Mouse (Mus musculus) ES-E14 (cell line): Measurements from ENCODE around the gene 1500011B03Rik. TPM values are rescaled to one million over a fixed set of nuclear protein-coding genes. Genes with fewer than 3 reads are reported as not detected.

Experiments used
- DNase-seq: peaks from one replicate; pipeline ENCODE4 v3.0.0-alpha.2; 2013; ENCODE audit warnings: low read depth, low spot score
- H3K27ac ChIP-seq: 2 replicates; pipeline ENCODE4 v1.5.1; 2012; ENCODE audit warnings: low read depth, mild to moderate bottlenecking, low read length, moderate library complexity, mixed read lengths; ENCODE audit not compliant: poor library complexity, insufficient read depth, severe bottlenecking
- H3K36me3 ChIP-seq: 2 replicates; pipeline ENCODE4 v1.6.1; 2012; ENCODE audit warnings: mild to moderate bottlenecking, low read length, moderate library complexity, mixed read lengths; ENCODE audit not compliant: control insufficient read depth, poor library complexity, insufficient read depth, severe bottlenecking
- H3K4me1 ChIP-seq, 2 experiments: fragments of 150-350 bp in 1 of 2; sonication (generic) in 1 of 2; 2 replicates each; pipeline ENCODE4 v1.6.1; 2012; ENCODE audit warnings: low read length in 2 of 2, mild to moderate bottlenecking in 1 of 2, mixed read lengths in 1 of 2; ENCODE audit not compliant: control insufficient read depth in 2 of 2, insufficient read depth in 2 of 2, poor library complexity in 1 of 2
- H3K4me3 ChIP-seq, 2 experiments: fragments of 150-350 bp in 1 of 2; sonication (generic) in 1 of 2; 2 replicates each; pipeline ENCODE4 v1.5.1; 2012; ENCODE audit warnings: low read length in 2 of 2, low read depth in 1 of 2, mild to moderate bottlenecking in 1 of 2, mixed read lengths in 1 of 2; ENCODE audit not compliant: insufficient read depth in 1 of 2, poor library complexity in 1 of 2, severe bottlenecking in 1 of 2
- H3K9ac ChIP-seq: 2 replicates; pipeline ENCODE4 v1.6.1; 2012; ENCODE audit warnings: low read depth, mild to moderate bottlenecking, low read length, mixed read lengths; ENCODE audit not compliant: poor library complexity, insufficient read depth, severe bottlenecking
- H3K9me3 ChIP-seq: fragments of 150-350 bp; sonication (generic); 2 replicates; pipeline ENCODE4 v1.6.1; 2012; ENCODE audit warnings: low read depth, mild to moderate bottlenecking, low read length; ENCODE audit not compliant: control insufficient read depth, insufficient read depth
- CHD2 ChIP-seq: IDR thresholded peaks from 2 replicates; pipeline ENCODE4 v1.6.1; 2014; ENCODE audit warnings: mild to moderate bottlenecking, low read depth, low read length, inconsistent platforms
- HCFC1 ChIP-seq: IDR thresholded peaks from 2 replicates; pipeline ENCODE4 v1.6.1; 2012; ENCODE audit warnings: low read length, inconsistent platforms, borderline replicate concordance; ENCODE audit not compliant: insufficient read depth
- MAFK ChIP-seq: IDR thresholded peaks from 2 replicates; pipeline ENCODE4 v1.6.1; 2014; ENCODE audit warnings: mild to moderate bottlenecking, low read depth, low read length, inconsistent platforms; ENCODE audit not compliant: insufficient read depth
- ZC3H11A ChIP-seq: IDR thresholded peaks from 2 replicates; pipeline ENCODE4 v1.6.1; 2012; ENCODE audit warnings: low read depth, mild to moderate bottlenecking, inconsistent platforms, low read length, borderline replicate concordance
- ZNF384 ChIP-seq: IDR thresholded peaks from 2 replicates; pipeline ENCODE4 v1.6.1; 2012; ENCODE audit warnings: low read depth, low read length, inconsistent platforms
- in situ Hi-C, 2 experiments: fragments of 600-800 bp; cut with MboI; formaldehyde crosslinking; loops; one replicate each; pipeline ENCODE4 v1.15.1; 2025; ENCODE audit warnings: low sequenced_read_pairs in 2 of 2, inconsistent platforms in 1 of 2; ENCODE audit not compliant: unreplicated experiment in 2 of 2
- total RNA-seq: library from RNA; depleted of rRNA; stranded (reverse); fragments of 300-350 nt; gene quantifications from 2 replicates; pipeline ENCODE4 v1.2.3, GENCODE M21; 2012

1500011B03Rik gene
- total RNA-seq, 1 experiment: 103 TPM

DNA sequence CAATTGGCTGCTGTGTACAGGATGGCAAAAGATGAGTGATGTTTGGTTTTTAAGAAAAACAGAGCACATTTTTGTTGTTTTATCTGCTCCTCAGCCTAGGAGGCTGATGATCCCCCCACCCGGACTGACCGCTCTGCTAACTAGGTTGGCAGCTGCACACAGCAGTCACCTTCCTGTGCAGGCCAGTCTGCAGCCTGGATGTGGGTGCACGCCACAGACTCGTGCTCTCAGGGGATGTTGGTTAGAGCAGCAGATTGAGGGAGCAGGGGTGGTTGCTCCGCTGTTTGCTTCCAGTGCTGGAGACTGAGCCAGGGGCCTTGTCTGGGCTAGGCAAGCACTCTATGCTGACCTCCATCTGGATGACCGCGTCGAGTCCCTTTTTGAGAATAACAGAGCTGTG lies 53.5 kb downstream of the 1500011B03Rik start:
- TF ChIP-seq HCFC1: no peak
- no peak for DNase-seq
- Histone ChIP-seq H3K9ac (peak overlapping the region; percentile 31; the same call in 1 of the 2 replicates), H3K4me1 (peaks cover 4 to 14% of the 10 kb centered on the region in 2 experiments; a peak in 2 of 4 replicates), H3K9me3 (no peaks in the 10 kb centered on the region), H3K27ac (no peak overlapping the region), H3K4me3 (no peak overlapping the region), H3K36me3 (peaks cover 8% of the 10 kb centered on the region; the same call in 1 of the 2 replicates)
- in situ Hi-C loops: no loop called here

DNA sequence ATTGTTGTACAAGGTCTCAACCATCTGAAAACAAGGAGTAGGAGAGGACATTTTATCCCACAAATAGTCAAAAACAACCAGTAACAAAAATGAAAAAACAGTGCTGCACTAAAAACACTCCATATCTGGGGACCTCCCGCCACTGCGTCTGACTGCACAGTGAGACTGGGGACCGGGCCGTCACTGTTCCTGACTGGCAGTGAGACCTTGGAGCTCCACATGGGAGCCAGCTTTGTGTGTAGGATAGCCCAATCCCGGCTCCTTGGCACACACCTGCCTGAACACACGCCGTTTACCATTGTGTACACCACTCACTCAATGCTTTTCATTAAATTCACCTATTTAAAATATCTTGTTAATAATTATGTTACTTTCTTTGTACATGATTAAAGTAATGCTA lies 56.1 kb downstream of the 1500011B03Rik start:
- H3K9ac ChIP-seq: no peak overlapping the region
- in situ Hi-C loops: no loop called here
- peaks cover 23% of the 10 kb centered on the region; the same call in 1 of the 2 replicates for H3K36me3 ChIP-seq
- no peak for TF ChIP-seq ZNF384
- TF ChIP-seq MAFK: no peak
- no peak for TF ChIP-seq CHD2
- no peak for TF ChIP-seq ZC3H11A
- no peak for TF ChIP-seq HCFC1
- H3K4me1 ChIP-seq: peaks cover 2 to 14% of the 10 kb centered on the region in 2 experiments; a peak in 2 of 4 replicates
- no peaks in the 10 kb centered on the region for H3K9me3 ChIP-seq
- H3K4me3 ChIP-seq: no peak overlapping the region
- no peak overlapping the region for H3K27ac ChIP-seq
- DNase-seq: no peak

DNA sequence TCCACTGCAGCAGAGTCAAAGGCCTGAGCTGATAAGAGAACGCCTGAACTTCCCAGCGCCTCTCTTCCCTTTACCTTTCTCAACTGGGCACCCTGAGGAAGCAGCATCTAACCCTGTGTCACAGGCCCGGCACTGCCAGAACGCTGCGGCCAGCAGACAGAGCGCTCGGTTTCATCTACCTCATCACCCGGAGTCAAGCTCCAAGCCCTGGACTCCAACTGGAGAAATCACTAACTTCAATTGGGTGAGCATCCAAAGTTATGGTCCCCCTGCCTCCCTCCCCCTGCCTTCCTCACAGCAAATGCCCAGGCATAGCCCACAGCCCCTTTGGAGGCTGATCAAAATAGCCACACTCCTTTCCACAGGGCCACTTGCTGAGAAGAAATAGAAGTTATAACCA lies 56.6 kb downstream of the 1500011B03Rik start:
- peaks cover 24% of the 10 kb centered on the region; the same call in 1 of the 2 replicates for H3K36me3 ChIP-seq
- DNase-seq: no peak
- H3K4me1 ChIP-seq: peaks cover 0 to 12% of the 10 kb centered on the region in 2 experiments; a peak in 2 of 4 replicates
- H3K9ac ChIP-seq: no peak overlapping the region
- no peaks in the 10 kb centered on the region for H3K9me3 ChIP-seq
- no peak overlapping the region for H3K27ac ChIP-seq
- TF ChIP-seq CHD2 (no peak), MAFK (no peak), HCFC1 (no peak), ZNF384 (no peak), ZC3H11A (no peak)
- in situ Hi-C loops: no loop called here
- no peak overlapping the region for H3K4me3 ChIP-seq

DNA sequence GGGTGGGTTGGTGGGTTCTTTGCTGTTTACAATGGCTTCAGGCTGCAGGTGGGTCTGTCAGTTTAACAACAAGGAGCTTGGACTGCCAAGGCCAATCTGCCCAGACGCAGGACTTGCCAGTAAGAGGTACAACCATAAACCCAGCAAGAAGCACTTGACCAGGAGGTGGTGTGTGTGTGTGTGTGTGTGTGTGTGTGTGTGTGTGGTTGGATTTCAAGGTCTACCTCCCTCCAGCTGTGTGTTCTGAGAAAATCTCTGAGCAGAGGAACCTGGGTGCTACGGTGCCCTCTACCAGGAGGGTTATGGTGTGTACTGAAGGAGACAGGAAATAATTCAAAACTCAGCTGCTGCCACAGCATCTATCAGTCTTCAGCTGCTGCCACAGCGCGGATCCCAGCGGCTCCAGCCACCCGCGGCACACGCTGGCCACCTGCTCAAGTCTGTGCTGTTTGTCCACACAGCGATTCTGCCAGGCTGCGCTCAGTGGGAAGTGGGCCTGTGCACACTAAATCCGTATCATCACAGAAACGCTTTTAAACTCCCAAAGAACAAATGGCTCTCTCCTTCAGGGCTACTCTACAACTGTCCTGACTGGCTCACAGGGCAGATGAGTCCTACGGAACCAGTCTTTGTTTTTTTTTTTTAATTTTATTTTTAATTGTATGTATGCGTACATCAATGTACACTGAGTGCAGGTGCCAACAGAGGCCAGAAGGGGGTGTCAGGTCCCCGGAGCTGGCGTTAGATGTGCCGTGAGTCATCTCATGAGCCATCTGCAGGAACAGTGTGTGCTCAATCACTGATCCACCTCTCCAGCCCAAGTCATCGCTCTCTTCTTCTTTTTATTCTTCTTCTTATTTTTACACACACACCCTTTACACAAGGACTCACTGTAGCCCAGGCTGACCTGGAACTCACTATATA lies 58.2 kb downstream of the 1500011B03Rik start:
- no peak for DNase-seq
- Histone ChIP-seq H3K4me1 (peaks cover 0 to 5% of the 10 kb centered on the region in 2 experiments; a peak in 2 of 4 replicates), H3K9me3 (no peaks in the 10 kb centered on the region), H3K9ac (no peak overlapping the region), H3K4me3 (no peak overlapping the region), H3K36me3 (peaks cover 32% of the 10 kb centered on the region; the same call in 1 of the 2 replicates), H3K27ac (no peak overlapping the region)
- in situ Hi-C loops: no loop called here
- TF ChIP-seq ZNF384 (no peak), ZC3H11A (no peak; the same call in 1 of the 2 replicates), CHD2 (no peak), MAFK (no peak), HCFC1 (no peak)
